Mouse (Mus musculus): ENCODE measurements around the gene Plin3. TPM values are rescaled to one million over a fixed set of nuclear protein-coding genes. Genes with fewer than 3 reads are reported as not detected.

Gene Plin3
- total RNA-seq, 2 experiments from 2014 or later: 3.8 to 5.4 TPM

- intact Hi-C loops (cut with DNase I): no loop called here
- peak; percentile 11 to 84 for DNase-seq (ENCODE audit: extremely low spot score in 1 of 2, low spot score in 2 of 2)
Measured at GRCm38 (mm10) chr17:56303160-56303846, 10.6 kb upstream of the Plin3 start, which contains the start of gene Uhrf1. Gene Uhrf1 (plus strand): TSS chr17:56303321.

- intact Hi-C loops (cut with DNase I): no loop called here
- DNase-seq (ENCODE audit: extremely low spot score in 1 of 2, low spot score in 2 of 2): no peak
Measured at GRCm38 (mm10) chr17:56302363-56302996, 9.8 kb upstream of the Plin3 start.

DNA sequence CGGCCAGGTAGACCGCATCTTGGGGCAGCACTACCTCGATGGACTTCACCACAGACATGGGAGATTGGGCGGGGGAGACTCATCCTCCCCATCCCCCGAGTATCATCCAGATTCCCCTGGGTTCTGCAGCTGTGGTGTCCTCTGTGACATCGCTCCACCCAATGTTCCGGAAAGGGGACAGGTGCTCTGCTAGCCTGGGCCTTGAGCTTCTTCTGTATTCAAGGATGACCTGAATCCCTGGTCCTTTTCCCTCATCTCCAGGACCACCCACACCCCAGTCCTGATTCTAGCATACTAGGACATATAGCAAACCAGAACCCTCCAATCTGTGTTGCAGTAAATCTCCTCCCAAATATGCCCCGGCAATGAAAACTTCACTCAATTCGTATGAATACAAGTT, 7.5 kb upstream of the Plin3 start, which contains the start of gene Arrdc5:
Gene Arrdc5, minus strand, starts transcription at position 101 of the 400 bp plus-strand sequence.
- no peak for DNase-seq (ENCODE audit: extremely low spot score in 1 of 2, low spot score in 2 of 2)
- intact Hi-C loops (cut with DNase I): no loop called here

DNA sequence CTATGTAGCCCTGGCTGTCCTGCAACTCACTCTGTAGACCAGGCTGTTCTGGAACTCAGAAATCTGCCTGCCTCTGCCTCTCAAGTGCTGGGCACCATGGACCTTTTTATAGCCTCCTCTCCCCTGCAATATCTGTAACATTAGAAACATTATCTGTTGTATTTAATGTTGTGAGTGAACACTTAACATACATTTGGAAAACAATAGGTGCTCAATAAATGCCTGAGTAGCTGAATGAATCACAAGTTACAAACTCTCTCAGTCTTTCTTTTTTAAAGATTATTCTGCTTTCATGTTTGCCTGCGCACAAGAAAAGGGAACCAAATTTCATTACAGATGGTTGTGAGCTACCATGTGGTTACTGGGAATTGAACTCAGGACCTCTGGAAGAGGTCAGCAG, 5.6 kb upstream of the Plin3 start:
- DNase-seq (ENCODE audit: extremely low spot score in 1 of 2, low spot score in 2 of 2): no peak
- intact Hi-C loops (cut with DNase I): no loop called here

DNA sequence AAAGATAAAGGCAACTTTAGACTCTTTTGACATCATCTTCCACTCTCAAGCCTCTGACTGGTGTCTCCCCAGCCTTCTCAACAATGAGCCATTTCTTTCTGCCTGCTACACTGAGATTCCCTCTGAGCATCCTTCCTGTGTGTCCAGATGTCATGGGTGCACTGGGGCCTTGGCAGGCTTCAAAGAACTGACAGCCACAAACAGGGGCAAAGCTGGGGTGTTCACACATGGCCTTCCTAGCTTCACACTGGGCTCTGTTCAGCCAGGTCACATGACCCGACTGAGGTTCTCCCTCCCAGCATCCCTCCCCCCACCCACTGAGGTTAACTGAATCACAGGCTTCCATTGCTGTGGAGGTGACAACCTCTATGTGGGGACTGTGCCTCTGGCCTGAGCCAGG, 3.5 kb upstream of the Plin3 start:
- no peak for DNase-seq (ENCODE audit: extremely low spot score in 1 of 2, low spot score in 2 of 2)
- intact Hi-C loops (cut with DNase I): no loop called here

DNA sequence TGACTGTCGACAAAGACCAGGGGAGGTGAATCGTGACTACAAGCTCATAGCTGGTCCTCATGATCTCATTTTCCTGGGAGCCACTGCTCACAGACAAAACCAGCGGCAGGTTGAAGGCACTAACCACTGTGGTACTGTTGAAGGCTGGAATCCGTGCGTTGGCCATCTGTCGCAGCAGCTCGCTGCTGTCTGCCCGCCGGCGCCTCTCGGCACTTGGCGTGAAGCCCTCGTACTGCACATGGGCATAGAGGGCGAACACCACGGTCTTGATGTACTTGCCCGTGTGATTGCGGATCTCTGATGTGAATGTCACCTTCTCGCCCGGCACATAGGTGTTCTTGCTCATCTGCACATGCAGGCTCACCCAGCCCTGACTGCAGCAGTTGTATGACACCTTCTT, 1.6 kb upstream of the Plin3 start:
- intact Hi-C loops (cut with DNase I): no loop called here
- DNase-seq (ENCODE audit: extremely low spot score in 1 of 2, low spot score in 2 of 2): peak in 1 of 2 experiments; percentile 60

DNA sequence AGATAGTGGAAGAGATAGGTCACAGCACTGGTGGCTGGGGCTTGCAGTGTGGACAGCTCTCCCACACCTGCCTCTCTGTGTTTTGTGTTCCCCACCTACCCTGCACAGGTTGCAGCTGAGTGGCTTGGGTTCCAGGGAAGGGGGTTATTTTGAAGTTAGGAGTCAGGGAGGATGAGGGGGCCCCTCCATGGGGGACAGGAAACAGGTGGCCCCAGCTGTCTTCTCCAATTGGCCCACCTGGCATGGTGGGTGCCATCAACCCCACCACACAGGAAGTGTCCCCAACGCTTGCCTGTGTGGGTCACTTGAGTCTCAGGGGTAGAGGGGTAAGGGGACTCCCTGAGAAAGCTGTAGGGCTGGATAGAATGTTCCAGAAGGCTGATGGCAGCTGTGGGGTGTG, 618 bp upstream of the Plin3 start:
- intact Hi-C loops (cut with DNase I): no loop called here
- no peak for DNase-seq (ENCODE audit: extremely low spot score in 1 of 2, low spot score in 2 of 2)

DNA sequence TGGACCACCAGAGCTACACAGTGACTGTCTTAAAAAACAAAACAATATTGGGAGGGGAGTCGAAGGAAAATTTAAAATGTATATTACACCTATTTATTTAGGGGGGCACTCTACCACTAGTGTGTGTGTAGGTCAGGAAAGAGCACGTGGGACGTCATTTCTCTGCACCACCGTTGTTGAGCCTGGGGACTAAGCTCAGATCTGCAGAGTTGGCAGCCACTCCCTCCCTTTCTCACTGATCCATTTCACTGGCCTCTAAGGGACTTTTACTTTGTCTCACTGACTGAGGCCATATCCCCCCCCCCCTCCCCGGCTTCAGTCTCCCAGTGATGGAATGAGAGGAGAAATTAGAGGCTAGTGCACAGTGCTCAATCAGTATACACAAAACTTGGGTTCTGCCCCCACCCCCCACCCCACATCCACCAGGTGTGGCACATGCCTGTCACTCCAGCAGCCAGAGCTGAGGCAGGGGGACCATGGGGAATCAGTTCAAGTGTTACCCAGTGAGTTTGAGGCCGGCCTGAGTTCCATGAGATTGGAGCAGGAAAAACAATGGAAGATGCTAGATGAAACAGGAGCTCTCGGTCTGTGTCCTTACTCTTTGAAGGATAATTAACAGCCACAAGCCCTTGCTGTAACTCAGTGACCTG, 722 bp downstream of the Plin3 start:
- DNase-seq (ENCODE audit: extremely low spot score in 1 of 2, low spot score in 2 of 2): no peak
- intact Hi-C loops (cut with DNase I): no loop called here

DNA sequence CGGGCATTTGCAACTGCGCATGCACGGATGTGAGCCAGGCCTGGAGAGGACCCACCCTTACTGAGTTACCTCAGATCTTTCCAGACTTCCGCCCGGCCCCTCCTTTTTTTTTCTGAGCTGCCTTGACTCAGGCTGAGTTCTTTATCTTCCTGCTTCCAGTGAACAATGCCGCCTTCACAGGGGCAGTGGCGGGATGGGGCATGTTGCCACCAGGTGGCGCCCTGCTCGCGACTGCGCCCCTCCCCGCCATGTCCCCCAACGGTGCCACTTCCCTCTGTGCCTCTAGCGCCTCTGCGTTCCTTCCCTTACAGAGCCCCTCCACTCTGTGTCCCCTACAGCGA, 1.5 kb downstream of the Plin3 start:
- DNase-seq (ENCODE audit: extremely low spot score in 1 of 2, low spot score in 2 of 2): peak; percentile 63 to 91
- intact Hi-C loops (cut with DNase I): no loop called here

DNA sequence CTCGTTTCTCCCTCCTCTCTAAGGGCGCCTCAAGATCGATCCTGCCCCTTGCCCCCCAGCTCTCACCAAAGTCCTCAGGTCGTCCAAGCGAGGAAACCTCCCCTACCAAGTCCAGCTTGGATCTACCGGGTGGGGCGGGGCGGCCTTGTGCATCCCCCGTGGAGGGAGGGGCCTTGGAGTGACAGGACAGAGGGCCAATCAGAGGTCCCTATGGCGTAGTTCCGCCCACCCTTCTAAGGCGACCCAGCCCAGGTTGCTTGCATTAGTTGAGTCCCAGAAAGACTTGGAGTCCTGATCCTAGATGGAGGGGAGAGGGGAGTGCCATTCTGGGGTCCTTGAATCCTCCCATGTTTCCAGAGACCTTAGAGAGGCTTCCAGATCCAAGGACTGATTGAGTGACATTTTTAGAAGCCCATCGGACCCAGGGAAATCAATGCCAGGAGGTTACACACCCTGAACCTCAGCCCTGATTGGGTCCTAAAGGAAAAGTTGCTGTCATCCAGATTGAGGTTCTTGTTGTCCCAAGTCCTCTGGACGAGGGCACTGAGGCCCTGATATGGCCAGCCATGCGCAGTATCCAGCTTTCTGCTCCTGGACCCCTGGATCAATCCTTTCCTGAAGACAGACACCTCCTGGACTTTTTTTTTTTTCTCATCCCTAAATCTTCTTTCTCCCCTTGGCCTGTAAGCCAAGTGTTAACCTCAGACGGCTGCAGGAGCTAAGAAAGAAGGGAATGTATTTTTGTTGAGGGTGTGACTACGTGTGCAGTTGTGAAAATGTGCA, 2.1 kb downstream of the Plin3 start:
- peak in 1 of 2 experiments; percentile 92 for DNase-seq (ENCODE audit: extremely low spot score in 1 of 2, low spot score in 2 of 2)
- intact Hi-C loops (cut with DNase I): no loop called here

GRCm38 (mm10) chr17:56289371-56290331, 3.0 kb downstream of the Plin3 start:
- DNase-seq (ENCODE audit: extremely low spot score in 1 of 2, low spot score in 2 of 2): peak in 1 of 2 experiments; percentile 72
- intact Hi-C loops (cut with DNase I): no loop called here

- intact Hi-C loops (cut with DNase I): no loop called here
- DNase-seq (ENCODE audit: extremely low spot score in 1 of 2, low spot score in 2 of 2): no peak
Measured at GRCm38 (mm10) chr17:56288866-56289265, 3.8 kb downstream of the Plin3 start.

- intact Hi-C loops (cut with DNase I): no loop called here
- DNase-seq (ENCODE audit: extremely low spot score in 1 of 2, low spot score in 2 of 2): peak in 1 of 2 experiments; percentile 79
Measured at GRCm38 (mm10) chr17:56287830-56288229, 4.8 kb downstream of the Plin3 start.

DNA sequence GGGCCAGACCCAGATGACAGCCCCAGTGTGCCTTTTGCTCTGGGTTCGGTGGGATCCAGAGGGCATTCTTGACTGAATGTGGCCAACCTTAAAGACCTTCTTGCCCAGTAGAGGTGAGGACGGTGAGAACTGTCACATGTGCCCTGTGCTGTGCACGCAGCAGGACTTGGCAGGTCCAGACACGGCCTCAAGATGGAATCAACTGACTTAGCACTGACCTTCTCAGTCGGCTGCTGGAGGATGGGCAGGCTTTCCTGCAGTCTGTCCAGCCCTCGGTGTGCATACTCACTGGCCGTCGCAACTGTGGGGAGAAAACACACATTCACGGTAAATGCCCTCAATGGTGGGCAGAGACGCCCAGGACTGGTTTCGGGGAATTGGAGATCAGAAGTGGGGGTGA, 6.7 kb downstream of the Plin3 start:
- no peak for DNase-seq (ENCODE audit: extremely low spot score in 1 of 2, low spot score in 2 of 2)
- intact Hi-C loops (cut with DNase I): no loop called here

GRCm38 (mm10) chr17:56283316-56283715, 9.4 kb downstream of the Plin3 start:
- no peak for DNase-seq (ENCODE audit: extremely low spot score in 1 of 2, low spot score in 2 of 2)
- intact Hi-C loops (cut with DNase I): no loop called here

DNA sequence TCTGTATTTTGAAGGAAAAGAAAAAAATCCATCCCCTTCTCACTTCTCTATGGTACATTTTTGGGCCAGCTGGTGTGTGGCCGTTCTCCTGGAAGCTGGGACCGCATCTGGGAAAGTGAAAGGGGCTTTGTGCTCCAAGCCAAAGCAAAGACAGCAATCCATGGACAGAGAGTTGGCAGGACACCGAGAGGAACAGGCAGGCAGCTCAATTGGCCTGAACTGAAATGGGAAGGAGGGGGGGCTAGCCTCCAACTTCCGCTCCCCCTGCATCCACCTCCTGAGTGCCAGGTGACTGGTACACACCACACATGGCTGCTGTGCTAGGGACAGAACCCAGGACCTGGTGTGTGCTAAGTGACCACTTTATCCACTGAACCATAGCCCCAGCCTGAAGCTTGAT, 9.9 kb downstream of the Plin3 start:
- intact Hi-C loops (cut with DNase I): no loop called here
- no peak for DNase-seq (ENCODE audit: extremely low spot score in 1 of 2, low spot score in 2 of 2)

- DNase-seq (ENCODE audit: extremely low spot score in 1 of 2, low spot score in 2 of 2): no peak
- intact Hi-C loops (cut with DNase I): no loop called here
Measured at GRCm38 (mm10) chr17:56281193-56281592, 11.5 kb downstream of the Plin3 start.

- intact Hi-C loops (cut with DNase I): loop anchor here (5.0 kb wide), 1 partner anchor 68 kb away; no protein-coding TSS in a partner anchor
Measured at GRCm38 (mm10) chr17:56279481-56280155, 13.1 kb downstream of the Plin3 start.

More at GRCm38 (mm10) chr17:56279481-56280155, 13.1 kb downstream of the Plin3 start:
- DNase-seq (ENCODE audit: extremely low spot score in 1 of 2, low spot score in 2 of 2): no peak

All from left cerebral cortex, postnatal 10 days (tissue).